Mouse (Mus musculus) E14TG2a.4 (cell line): ENCODE data around the gene Dnajc8.

Experiments used
- CTCF ChIP-seq: conservative IDR thresholded peaks from 2 replicates; pipeline ENCODE4 v1.5.1; 2014; ENCODE audit warnings: low read length
- NANOG ChIP-seq: IDR thresholded peaks from 2 replicates; pipeline ENCODE4 v1.6.1; 2014; ENCODE audit warnings: borderline replicate concordance, low read length, mixed read lengths

GRCm38 (mm10) chr4:132545851-132546250 lies 10.5 kb downstream of the Dnajc8 start:
- TF ChIP-seq NANOG, result no peak
- peak; percentile 37 for TF ChIP-seq CTCF
